Mouse (Mus musculus) T-helper 2 cell (primary cell): ENCODE results near the gene Prr32.

Experiments used
- in situ Hi-C: fragments of 300-600 bp; cut with MboI, MseI; formaldehyde crosslinking; loops from one replicate; pipeline ENCODE4 v1.15.1; 2025; ENCODE audit warnings: high pct_unique_total_duplicates

The Prr32 gene

DNA sequence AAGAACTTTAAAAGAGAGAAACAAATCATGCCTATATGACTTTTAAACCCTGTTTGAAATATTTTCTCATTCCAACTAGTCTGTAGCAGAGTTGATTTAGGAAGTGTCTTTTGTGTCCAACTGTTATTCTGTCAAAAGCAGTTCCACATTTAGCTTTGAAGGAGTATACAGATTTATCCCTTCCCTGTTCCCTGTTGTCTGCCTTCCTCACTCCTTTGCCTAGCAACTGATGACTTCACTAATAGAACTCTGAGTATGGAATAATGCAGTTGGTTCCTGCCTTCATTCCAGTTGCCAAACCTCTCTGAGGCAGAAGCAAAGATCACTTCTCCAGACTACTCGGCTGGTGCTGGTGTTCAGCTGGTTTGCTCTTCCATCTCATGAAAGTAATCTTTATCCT lies at the start of gene Prr32:
TSS of gene Prr32 (plus strand) at position 301 of the 400 bp plus-strand sequence.
- in situ Hi-C loops, result no loop called here
